Mouse (Mus musculus) kidney, adult 2 months (tissue): ENCODE results near the gene Atp5k.

Experiments used
- CTCF ChIP-seq: fragments of 200-500 bp; conservative IDR thresholded peaks from 2 replicates; pipeline ENCODE4 v1.5.1; 2011; ENCODE audit warnings: low read depth, mild to moderate bottlenecking, control low read depth, low read length, moderate library complexity, mixed read lengths; ENCODE audit not compliant: insufficient read depth, insufficient read length
- POLR2A ChIP-seq: fragments of 200-500 bp; IDR thresholded peaks from one replicate; pipeline ENCODE4 v1.6.1; 2011; ENCODE audit warnings: low read depth, low read length, control low read depth

DNA sequence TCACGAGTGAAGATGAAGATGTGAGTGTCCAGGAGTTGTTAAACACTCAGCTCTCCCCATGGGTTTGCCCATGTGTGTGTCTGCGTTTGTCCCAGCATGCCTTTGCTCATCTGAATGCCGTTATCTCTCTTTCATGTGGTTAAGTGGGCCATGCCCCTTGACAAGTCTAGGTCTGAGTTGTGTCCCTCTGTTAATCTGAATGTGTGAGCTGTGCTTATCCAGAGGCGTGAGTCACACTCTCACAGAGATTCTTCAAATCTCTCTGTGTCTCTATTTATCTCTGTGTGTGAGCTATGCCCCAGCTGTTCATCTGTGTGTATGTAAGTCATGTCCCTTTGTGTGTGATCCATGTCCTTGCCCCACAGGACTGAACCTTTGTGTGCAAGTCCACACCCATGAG lies 30.8 kb downstream of the Atp5k start:
- no peak for TF ChIP-seq CTCF
- no peak for TF ChIP-seq POLR2A
